Mouse (Mus musculus) heart, embryonic 15.5 days (tissue): ENCODE data around the gene Fnbp1. TPM values are rescaled to one million over a fixed set of nuclear protein-coding genes. Genes with fewer than 3 reads are reported as not detected.
"Not testable (repeated sequence)": the region's sequence is repeated elsewhere in the genome, so short reads cannot be mapped to it uniquely, and the experiment has no call there.

Source experiments
- ATAC-seq: fragments of 200-750 bp; cut with Nextera tagmentation; replicated peaks from 2 replicates; pipeline ENCODE4 v1.8.0; 2017; ENCODE audit warnings: low read depth, moderate TSS enrichment; ENCODE audit not compliant: insufficient number of reproducible peaks, insufficient read depth, low FRiP score
- H3K27ac ChIP-seq: fragments of 300-500 bp; sonication (generic); 2 replicates; pipeline ENCODE4 v1.5.1; 2015; ENCODE audit warnings: mild to moderate bottlenecking, inconsistent platforms
- H3K27me3 ChIP-seq: fragments of 300-500 bp; sonication (generic); 2 replicates; pipeline ENCODE4 v1.6.1; 2015; ENCODE audit warnings: inconsistent platforms
- H3K36me3 ChIP-seq: fragments of 300-500 bp; sonication (generic); 2 replicates; pipeline ENCODE4 v1.6.1; 2015; ENCODE audit warnings: mild to moderate bottlenecking, inconsistent platforms
- H3K4me1 ChIP-seq: fragments of 300-500 bp; sonication (generic); replicated peaks from 2 replicates; pipeline ENCODE4 v1.6.1; 2015; ENCODE audit warnings: inconsistent platforms
- H3K4me2 ChIP-seq: fragments of 300-500 bp; sonication (generic); 2 replicates; pipeline ENCODE4 v1.6.1; 2015; ENCODE audit warnings: inconsistent platforms, mild to moderate bottlenecking, moderate library complexity
- H3K4me3 ChIP-seq: fragments of 300-500 bp; sonication (generic); 2 replicates; pipeline ENCODE4 v1.5.1; 2015; ENCODE audit warnings: mild to moderate bottlenecking, inconsistent platforms
- H3K9ac ChIP-seq: fragments of 300-500 bp; sonication (generic); 2 replicates; pipeline ENCODE4 v1.6.1; 2015; ENCODE audit warnings: mild to moderate bottlenecking, inconsistent platforms
- H3K9me3 ChIP-seq: fragments of 300-500 bp; sonication (generic); replicated peaks from 2 replicates; pipeline ENCODE4 v1.6.1; 2016; ENCODE audit warnings: inconsistent platforms
- WGBS: fragments of 180-500 bp; shearing (Covaris S2); methylation state at CpG from one replicate; pipeline ENCODE4 v1.1.7; 2015; ENCODE audit warnings: mixed read lengths; 5-methylcytosine and 5-hydroxymethylcytosine counted together
- polyA plus RNA-seq: library from polyadenylated mRNA; unstranded; fragments of >200 nt; fragmentation: Nextera tagmentation; extraction: Ambion mirVana; gene quantifications from 2 replicates; pipeline ENCODE4 v1.2.1, GENCODE M21; 2015

Fnbp1 gene
- polyA plus RNA-seq: 16.0 and 21.8 TPM in 2 replicates

GRCm38 (mm10) chr2:31141867-31142454, at the start of gene Fnbp1:
Gene Fnbp1 (minus strand): TSS chr2:31142008.
- H3K9ac ChIP-seq: peak within 1 kb of the TSS; percentile 100
- peak within 1 kb of the TSS; percentile 90 for H3K4me2 ChIP-seq
- peak; percentile 92 for ATAC-seq
- under 1% methylated on average over 58 of the region's 59 CpGs for whole genome bisulfite sequencing
- peaks cover 44% of the 10 kb centered on the region for H3K4me1 ChIP-seq
- H3K9me3 ChIP-seq: no peaks in the 10 kb centered on the region
- no peaks in the 10 kb centered on the region for H3K27me3 ChIP-seq
- peak within 1 kb of the TSS; percentile 99 for H3K4me3 ChIP-seq
- H3K27ac ChIP-seq: peak within 1 kb of the TSS; percentile 90
- peaks cover 4% of the 10 kb centered on the region; the same call in 1 of the 2 replicates for H3K36me3 ChIP-seq

- Histone ChIP-seq H3K27me3 (no peaks in the 10 kb centered on the region), H3K4me3 (no peak overlapping the region), H3K36me3 (peaks cover 66% of the 10 kb centered on the region), H3K9ac (no peak overlapping the region), H3K9me3 (no peaks in the 10 kb centered on the region), H3K27ac (peak overlapping the region; percentile 91), H3K4me2 (no peak overlapping the region), H3K4me1 (peaks cover 16% of the 10 kb centered on the region)
- 68% methylated on average over 3 of the region's 3 CpGs for WGBS
- ATAC-seq: 0 out of 2 replicates have a peak, but pooled peaks have one; percentile 45
These were observed 47.8 kb upstream of the Fnbp1 start for GRCm38 (mm10) chr2:31189654-31190053.

DNA sequence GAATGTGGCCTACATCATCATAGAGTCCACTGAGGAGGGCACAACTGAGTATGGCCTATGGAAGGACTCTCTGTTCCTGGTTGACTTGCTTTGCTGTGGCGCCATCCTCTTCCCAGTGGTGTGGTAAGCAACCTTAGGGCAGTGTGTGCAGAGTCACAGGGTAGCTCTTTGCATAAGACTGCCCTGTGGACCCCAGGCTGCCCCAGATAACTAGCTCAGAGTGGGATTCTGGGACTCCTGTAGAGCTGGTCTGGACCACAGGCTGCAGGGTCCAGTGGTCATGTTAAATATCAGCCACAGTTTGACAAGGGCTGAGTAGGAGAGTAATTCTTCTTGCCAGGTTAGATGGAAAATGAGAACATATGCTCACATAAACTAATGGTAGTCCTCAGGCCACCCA, 46.9 kb upstream of the Fnbp1 start:
- ATAC-seq: no peak
- Histone ChIP-seq H3K9me3 (no peaks in the 10 kb centered on the region), H3K36me3 (peaks cover 69% of the 10 kb centered on the region), H3K9ac (no peak overlapping the region), H3K4me2 (no peak overlapping the region), H3K27ac (no peak overlapping the region), H3K27me3 (no peaks in the 10 kb centered on the region), H3K4me3 (no peak overlapping the region), H3K4me1 (peaks cover 15% of the 10 kb centered on the region)
- WGBS: 92% methylated on average over 1 of the region's 1 CpGs

DNA sequence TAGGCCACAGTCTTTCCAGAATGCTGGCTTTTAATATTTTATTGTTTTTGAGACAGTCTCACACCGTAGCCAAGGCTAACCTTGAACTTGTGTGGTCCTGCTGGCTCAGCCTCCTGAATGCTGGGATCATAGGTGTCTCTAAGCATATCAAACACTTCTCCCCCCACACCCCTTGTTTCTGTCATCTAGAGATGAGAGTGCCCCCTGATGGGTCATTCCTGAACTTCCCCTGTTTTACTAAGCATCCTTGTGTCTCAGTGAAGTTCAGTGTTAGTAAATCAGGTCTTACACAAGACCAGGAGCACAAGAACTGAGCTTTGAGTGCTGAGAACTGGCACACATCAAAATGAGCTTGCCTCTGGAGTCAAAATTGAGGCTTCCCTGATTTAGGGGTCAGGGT, 42.0 kb upstream of the Fnbp1 start:
- no peaks in the 10 kb centered on the region for H3K9me3 ChIP-seq
- H3K27ac ChIP-seq: no peak overlapping the region
- no peaks in the 10 kb centered on the region for H3K27me3 ChIP-seq
- H3K4me1 ChIP-seq: peaks cover 15% of the 10 kb centered on the region
- 87% methylated on average over 1 of the region's 1 CpGs for WGBS
- no peak overlapping the region for H3K9ac ChIP-seq
- peaks cover 68% of the 10 kb centered on the region for H3K36me3 ChIP-seq
- no peak overlapping the region for H3K4me3 ChIP-seq
- no peak overlapping the region for H3K4me2 ChIP-seq
- ATAC-seq: no peak

DNA sequence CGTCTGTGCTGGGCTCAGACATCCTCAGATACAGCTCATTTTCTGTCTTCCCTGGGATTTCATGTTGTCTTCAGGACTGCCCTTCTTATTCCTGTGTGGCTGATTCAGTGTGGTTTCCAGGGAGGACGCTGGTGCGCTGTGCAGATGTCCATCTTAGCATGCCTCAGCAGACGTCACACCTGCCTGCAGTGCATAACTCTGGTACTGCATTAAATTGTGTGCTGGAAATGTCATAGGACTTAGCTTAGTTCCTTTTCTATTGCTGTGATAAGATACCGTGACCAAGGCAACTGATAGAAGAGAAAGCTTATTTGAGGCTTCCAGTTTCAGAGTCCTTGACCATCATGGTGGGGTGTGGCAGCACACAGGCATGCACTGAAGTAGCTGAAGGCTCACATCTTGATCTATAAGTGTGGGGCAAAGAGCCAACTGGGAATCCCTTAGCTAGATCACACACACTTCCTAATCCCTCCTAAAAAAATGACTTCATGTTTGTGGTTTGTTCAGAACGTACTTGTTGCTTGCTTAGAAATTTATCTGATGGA, 41.0 kb upstream of the Fnbp1 start:
- no peaks in the 10 kb centered on the region for H3K27me3 ChIP-seq
- no peak overlapping the region for H3K4me3 ChIP-seq
- H3K9ac ChIP-seq: no peak overlapping the region
- WGBS: 83% methylated on average over 6 of the region's 6 CpGs
- H3K27ac ChIP-seq: no peak overlapping the region
- peaks cover 15% of the 10 kb centered on the region for H3K4me1 ChIP-seq
- no peaks in the 10 kb centered on the region for H3K9me3 ChIP-seq
- H3K4me2 ChIP-seq: no peak overlapping the region
- peaks cover 68% of the 10 kb centered on the region for H3K36me3 ChIP-seq
- ATAC-seq: no peak

DNA sequence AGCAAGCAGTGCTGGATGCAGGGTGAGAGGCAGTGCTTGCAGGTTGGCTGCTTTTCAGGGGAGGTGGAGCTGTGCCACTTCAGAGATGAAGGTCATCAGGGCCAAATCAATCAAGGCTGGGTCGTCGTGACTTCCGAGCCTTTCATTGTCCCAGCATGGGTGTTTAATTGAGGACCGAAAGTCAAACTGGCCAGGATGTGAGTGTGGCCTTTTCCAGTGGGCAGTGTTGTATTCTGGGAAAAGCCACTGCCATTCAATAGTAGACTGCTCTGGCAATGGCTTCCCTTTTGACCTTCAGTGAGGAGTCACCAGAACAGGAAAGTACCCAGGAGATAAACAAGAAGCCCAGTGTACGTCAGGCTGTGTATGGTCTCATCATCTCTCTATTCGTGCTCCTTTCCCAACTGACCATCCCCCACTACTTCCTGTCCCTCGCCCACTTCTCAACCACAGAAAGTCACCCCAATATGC, 38.3 kb upstream of the Fnbp1 start:
- Histone ChIP-seq H3K4me1 (peaks cover 15% of the 10 kb centered on the region), H3K4me2 (no peak overlapping the region), H3K9ac (no peak overlapping the region), H3K36me3 (peaks cover 71% of the 10 kb centered on the region), H3K4me3 (no peak overlapping the region), H3K27ac (0 out of 2 replicates have a peak overlapping the region, but pooled peaks have one; percentile 5), H3K9me3 (no peaks in the 10 kb centered on the region), H3K27me3 (no peaks in the 10 kb centered on the region)
- WGBS: 54% methylated on average over 7 of the region's 7 CpGs
- ATAC-seq: no peak

DNA sequence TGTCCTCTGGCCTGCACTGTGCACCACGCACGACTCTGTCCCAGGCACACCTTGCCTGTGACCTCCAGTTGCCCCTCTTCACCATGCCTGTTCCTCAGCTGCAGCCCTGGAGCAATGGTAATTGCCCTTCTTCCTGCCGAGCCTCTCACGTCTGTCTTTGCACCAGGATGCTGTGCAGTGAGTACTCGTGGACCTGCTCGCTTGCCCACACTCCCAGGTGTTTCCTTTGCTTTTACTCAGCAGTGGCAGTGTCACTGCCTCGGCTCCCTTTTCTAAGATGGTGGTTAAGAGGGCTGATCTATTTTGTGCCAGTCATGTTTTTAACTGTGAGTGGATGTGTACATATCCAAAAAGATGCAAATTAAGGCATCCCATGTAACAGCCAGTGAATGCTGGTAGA, 37.7 kb upstream of the Fnbp1 start:
- 75% methylated on average over 7 of the region's 7 CpGs for WGBS
- Histone ChIP-seq H3K27me3 (no peaks in the 10 kb centered on the region), H3K27ac (no peak overlapping the region), H3K36me3 (peaks cover 69% of the 10 kb centered on the region), H3K4me2 (no peak overlapping the region), H3K9ac (no peak overlapping the region), H3K4me3 (no peak overlapping the region), H3K9me3 (no peaks in the 10 kb centered on the region), H3K4me1 (peaks cover 15% of the 10 kb centered on the region)
- no peak for ATAC-seq

DNA sequence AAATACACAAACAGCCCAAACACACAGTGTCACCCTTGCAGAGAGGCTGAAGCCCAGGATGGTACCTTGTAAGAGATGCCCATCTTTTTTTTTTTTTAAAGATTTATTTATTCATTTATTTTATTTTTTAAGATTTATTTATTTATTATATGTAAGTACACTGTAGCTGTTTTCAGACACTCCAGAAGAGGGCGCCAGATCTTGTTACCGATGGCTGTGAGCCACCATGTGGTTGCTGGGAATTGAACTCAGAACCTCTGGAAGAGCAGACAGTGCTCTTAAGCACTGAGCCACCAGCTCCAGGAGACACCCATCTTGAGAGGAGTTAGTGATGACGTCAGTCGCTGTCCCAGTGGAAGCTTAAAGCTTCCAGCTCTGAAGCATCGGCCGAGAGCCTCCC, 36.8 kb upstream of the Fnbp1 start:
- 88% methylated on average over 6 of the region's 6 CpGs for WGBS
- not testable (repeated sequence) for H3K27me3 ChIP-seq, H3K4me3 ChIP-seq, ATAC-seq, H3K9ac ChIP-seq, H3K4me2 ChIP-seq, H3K27ac ChIP-seq, H3K9me3 ChIP-seq
- peaks cover 15% of the 10 kb centered on the region for H3K4me1 ChIP-seq
- peaks cover 66% of the 10 kb centered on the region for H3K36me3 ChIP-seq

GRCm38 (mm10) chr2:31173290-31173689, 31.5 kb upstream of the Fnbp1 start:
- no peak overlapping the region for H3K9ac ChIP-seq
- no peaks in the 10 kb centered on the region; the same call in none of the 2 replicates for H3K4me1 ChIP-seq
- no peak overlapping the region for H3K27ac ChIP-seq
- H3K36me3 ChIP-seq: peaks cover 88% of the 10 kb centered on the region
- no peak for ATAC-seq
- no peak overlapping the region for H3K4me3 ChIP-seq
- 74% methylated on average over 4 of the region's 4 CpGs for WGBS
- no peak overlapping the region for H3K4me2 ChIP-seq
- H3K9me3 ChIP-seq: no peaks in the 10 kb centered on the region
- no peaks in the 10 kb centered on the region for H3K27me3 ChIP-seq

DNA sequence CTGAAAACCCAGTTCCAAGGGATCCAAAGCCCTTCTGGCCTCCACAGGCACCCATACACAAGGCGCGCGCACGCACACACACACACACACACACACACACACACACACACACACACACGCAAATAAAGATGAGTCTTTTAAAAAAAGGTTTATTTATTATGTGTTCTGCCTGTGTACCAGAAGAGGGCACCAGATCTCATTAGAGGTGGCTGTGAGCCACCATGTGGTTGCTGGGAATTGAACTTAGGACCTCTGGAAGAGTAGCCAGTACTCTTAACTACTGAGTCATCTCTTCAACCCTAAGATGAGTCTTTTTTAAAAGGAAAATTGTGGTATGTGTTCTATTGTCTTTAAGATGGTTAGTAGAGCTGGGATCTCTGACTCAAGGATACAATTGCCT, 30.7 kb upstream of the Fnbp1 start:
- H3K4me2 ChIP-seq: no peak overlapping the region
- no peaks in the 10 kb centered on the region for H3K27me3 ChIP-seq
- no peaks in the 10 kb centered on the region for H3K9me3 ChIP-seq
- H3K9ac ChIP-seq: no peak overlapping the region
- H3K36me3 ChIP-seq: peaks cover 86% of the 10 kb centered on the region
- H3K4me1 ChIP-seq: no peaks in the 10 kb centered on the region; the same call in none of the 2 replicates
- no peak for ATAC-seq
- 85% methylated on average over 5 of the region's 5 CpGs for WGBS
- H3K4me3 ChIP-seq: no peak overlapping the region
- H3K27ac ChIP-seq: peak overlapping the region; percentile 81

- Histone ChIP-seq H3K9me3 (no peaks in the 10 kb centered on the region), H3K27me3 (no peaks in the 10 kb centered on the region), H3K4me1 (no peaks in the 10 kb centered on the region; the same call in none of the 2 replicates), H3K9ac (no peak overlapping the region), H3K4me3 (no peak overlapping the region), H3K4me2 (no peak overlapping the region), H3K36me3 (peaks cover 84% of the 10 kb centered on the region), H3K27ac (peak overlapping the region; percentile 81)
- 69% methylated on average over 5 of the region's 5 CpGs for WGBS
- no peak for ATAC-seq
These were observed 30.2 kb upstream of the Fnbp1 start for GRCm38 (mm10) chr2:31172001-31172400.

GRCm38 (mm10) chr2:31170164-31170563, 28.4 kb upstream of the Fnbp1 start:
- ATAC-seq: no peak
- no peaks in the 10 kb centered on the region for H3K27me3 ChIP-seq
- no peak overlapping the region for H3K4me2 ChIP-seq
- no peak overlapping the region for H3K9ac ChIP-seq
- no peaks in the 10 kb centered on the region for H3K9me3 ChIP-seq
- H3K36me3 ChIP-seq: peaks cover 67% of the 10 kb centered on the region
- 81% methylated on average over 6 of the region's 6 CpGs for WGBS
- H3K27ac ChIP-seq: no peak overlapping the region
- peaks cover 10% of the 10 kb centered on the region for H3K4me1 ChIP-seq
- H3K4me3 ChIP-seq: no peak overlapping the region
